Mouse (Mus musculus): ENCODE measurements around the gene Bmyc. TPM values are rescaled to one million over a fixed set of nuclear protein-coding genes. Genes with fewer than 3 reads are reported as not detected.
"Not testable (repeated sequence)": the region's sequence is repeated elsewhere in the genome, so short reads cannot be mapped to it uniquely, and the experiment has no call there.

The Bmyc gene
- total and polyA plus RNA-seq, 2 experiments: 1.0 to 4.7 TPM

- Histone ChIP-seq H3K9ac (ENCODE audit: low read depth, low read length) (no peak overlapping the region), H3K27ac (replicated peaks; ENCODE audit: insufficient read depth, low read depth, low read length) (no peak overlapping the region), H3K4me1 (ENCODE audit: control insufficient read depth, insufficient read depth, low read length) (peaks cover 8% of the 10 kb centered on the region; the same call in 1 of the 2 replicates), H3K27me3 (ENCODE audit: control insufficient read depth, insufficient read depth, low read length) (no peaks in the 10 kb centered on the region), H3K4me3 (ENCODE audit: insufficient read depth, low read depth, low read length) (no peak overlapping the region), H3K36me3 (ENCODE audit: control insufficient read depth, insufficient read depth, low read length) (no peaks in the 10 kb centered on the region), H3K79me2 (ENCODE audit: control insufficient read depth, insufficient read depth, low read length) (no peaks in the 10 kb centered on the region)
- 77% methylated on average over 4 of the region's 4 CpGs for WGBS
- no peak for DNase-seq (ENCODE audit: extremely low read depth, low read depth, low spot score)
- no peak for TF ChIP-seq POLR2A (IDR thresholded peaks at IDR 0.05; ENCODE audit: extremely low read depth, insufficient read depth, low read length)
- no peak for TF ChIP-seq CTCF (IDR thresholded peaks at IDR 0.05; ENCODE audit: low read depth, low read length)
Observed at GRCm38 (mm10) chr2:25703706-25704105, 2.8 kb upstream of the Bmyc start.

GRCm38 (mm10) chr2:25708121-25708520, 1.6 kb downstream of the Bmyc start:
- peaks cover 14% of the 10 kb centered on the region; the same call in 1 of the 2 replicates for H3K4me1 ChIP-seq (ENCODE audit: control insufficient read depth, insufficient read depth, low read length)
- peak; percentile 23 for DNase-seq (ENCODE audit: extremely low read depth, low read depth, low spot score)
- H3K9ac ChIP-seq (ENCODE audit: low read depth, low read length): no peak overlapping the region
- no peak overlapping the region; the same call in 1 of the 2 replicates for H3K27ac ChIP-seq (replicated peaks; ENCODE audit: insufficient read depth, low read depth, low read length)
- no peak for TF ChIP-seq POLR2A (IDR thresholded peaks at IDR 0.05; ENCODE audit: extremely low read depth, insufficient read depth, low read length)
- peak; percentile 28; the same call in 1 of the 2 replicates for TF ChIP-seq CTCF (IDR thresholded peaks at IDR 0.05; ENCODE audit: low read depth, low read length)
- no peaks in the 10 kb centered on the region for H3K27me3 ChIP-seq (ENCODE audit: control insufficient read depth, insufficient read depth, low read length)
- H3K36me3 ChIP-seq (ENCODE audit: control insufficient read depth, insufficient read depth, low read length): no peaks in the 10 kb centered on the region
- no peaks in the 10 kb centered on the region for H3K79me2 ChIP-seq (ENCODE audit: control insufficient read depth, insufficient read depth, low read length)
- no peak overlapping the region for H3K4me3 ChIP-seq (ENCODE audit: insufficient read depth, low read depth, low read length)
- WGBS: 88% methylated on average over 2 of the region's 2 CpGs

GRCm38 (mm10) chr2:25709056-25709455, 2.5 kb downstream of the Bmyc start:
- not testable (repeated sequence) for H3K4me3 ChIP-seq (ENCODE audit: insufficient read depth, low read depth, low read length); H3K36me3 ChIP-seq (ENCODE audit: control insufficient read depth, insufficient read depth, low read length); H3K9ac ChIP-seq (ENCODE audit: low read depth, low read length); H3K27me3 ChIP-seq (ENCODE audit: control insufficient read depth, insufficient read depth, low read length); H3K79me2 ChIP-seq (ENCODE audit: control insufficient read depth, insufficient read depth, low read length); H3K27ac ChIP-seq (replicated peaks; ENCODE audit: insufficient read depth, low read depth, low read length); DNase-seq (ENCODE audit: extremely low read depth, low read depth, low spot score)
- 100% methylated on average over 1 of the region's 1 CpGs for WGBS
- H3K4me1 ChIP-seq (ENCODE audit: control insufficient read depth, insufficient read depth, low read length): peaks cover 14% of the 10 kb centered on the region; the same call in 1 of the 2 replicates

GRCm38 (mm10) chr2:25709791-25710190, 3.3 kb downstream of the Bmyc start:
- H3K9ac ChIP-seq (ENCODE audit: low read depth, low read length); H3K36me3 ChIP-seq (ENCODE audit: control insufficient read depth, insufficient read depth, low read length); H3K27ac ChIP-seq (replicated peaks; ENCODE audit: insufficient read depth, low read depth, low read length); H3K79me2 ChIP-seq (ENCODE audit: control insufficient read depth, insufficient read depth, low read length); H3K27me3 ChIP-seq (ENCODE audit: control insufficient read depth, insufficient read depth, low read length); H3K4me3 ChIP-seq (ENCODE audit: insufficient read depth, low read depth, low read length): not testable (repeated sequence)
- peak; percentile 79 for DNase-seq (ENCODE audit: extremely low read depth, low read depth, low spot score)
- 14% methylated on average over 2 of the region's 2 CpGs for WGBS
- H3K4me1 ChIP-seq (ENCODE audit: control insufficient read depth, insufficient read depth, low read length): peaks cover 14% of the 10 kb centered on the region; the same call in 1 of the 2 replicates

GRCm38 (mm10) chr2:25711641-25712040, 5.1 kb downstream of the Bmyc start:
- H3K4me3 ChIP-seq (ENCODE audit: insufficient read depth, low read depth, low read length); H3K36me3 ChIP-seq (ENCODE audit: control insufficient read depth, insufficient read depth, low read length): not testable (repeated sequence)
- WGBS: 56% methylated on average over 3 of the region's 3 CpGs

GRCm38 (mm10) chr2:25717222-25717621, 10.7 kb downstream of the Bmyc start:
- no peak overlapping the region for H3K4me3 ChIP-seq (ENCODE audit: insufficient read depth, low read depth, low read length)
- H3K36me3 ChIP-seq (ENCODE audit: control insufficient read depth, insufficient read depth, low read length): no peaks in the 10 kb centered on the region
- H3K27me3 ChIP-seq (ENCODE audit: control insufficient read depth, insufficient read depth, low read length): no peaks in the 10 kb centered on the region
- no peak overlapping the region for H3K9ac ChIP-seq (ENCODE audit: low read depth, low read length)
- H3K27ac ChIP-seq (replicated peaks; ENCODE audit: insufficient read depth, low read depth, low read length): no peak overlapping the region
- H3K79me2 ChIP-seq (ENCODE audit: control insufficient read depth, insufficient read depth, low read length): no peaks in the 10 kb centered on the region
- no peak for TF ChIP-seq POLR2A (IDR thresholded peaks at IDR 0.05; ENCODE audit: extremely low read depth, insufficient read depth, low read length)
- TF ChIP-seq CTCF (IDR thresholded peaks at IDR 0.05; ENCODE audit: low read depth, low read length): no peak
- no peak for DNase-seq (ENCODE audit: extremely low read depth, low read depth, low spot score)
- H3K4me1 ChIP-seq (ENCODE audit: control insufficient read depth, insufficient read depth, low read length): no peaks in the 10 kb centered on the region

More at GRCm38 (mm10) chr2:25711641-25712040, 5.1 kb downstream of the Bmyc start:
- peaks cover 12% of the 10 kb centered on the region; the same call in 1 of the 2 replicates for H3K4me1 ChIP-seq (ENCODE audit: control insufficient read depth, insufficient read depth, low read length)
- not testable (repeated sequence) for DNase-seq (ENCODE audit: extremely low read depth, low read depth, low spot score); H3K79me2 ChIP-seq (ENCODE audit: control insufficient read depth, insufficient read depth, low read length); H3K27ac ChIP-seq (replicated peaks; ENCODE audit: insufficient read depth, low read depth, low read length); H3K27me3 ChIP-seq (ENCODE audit: control insufficient read depth, insufficient read depth, low read length); H3K9ac ChIP-seq (ENCODE audit: low read depth, low read length)

All from liver, adult 2 months (tissue).